Mouse (Mus musculus) hindbrain, postnatal 0 days (tissue): ENCODE measurements around the gene Usp16. TPM values are rescaled to one million over a fixed set of nuclear protein-coding genes. Genes with fewer than 3 reads are reported as not detected.

Experiments
- ATAC-seq: fragments of 200-750 bp; cut with Nextera tagmentation; 2 replicates; pipeline ENCODE4 v1.8.0; 2017; ENCODE audit warnings: mild to moderate bottlenecking, moderate TSS enrichment, moderate library complexity
- DNase-seq: peaks from one replicate; pipeline ENCODE4 v3.0.0-alpha.2; 2015; ENCODE audit warnings: low spot score
- H3K27ac ChIP-seq: fragments of 300-500 bp; sonication (generic); 2 replicates; pipeline ENCODE4 v1.5.1; 2014; ENCODE audit warnings: mild to moderate bottlenecking
- H3K27me3 ChIP-seq: fragments of 300-500 bp; sonication (generic); 2 replicates; pipeline ENCODE4 v1.6.1; 2014; ENCODE audit warnings: low read length, mixed read lengths; ENCODE audit not compliant: insufficient read depth
- H3K36me3 ChIP-seq: fragments of 300-500 bp; sonication (generic); 2 replicates; pipeline ENCODE4 v1.6.1; 2014; ENCODE audit warnings: low read length, mixed read lengths; ENCODE audit not compliant: insufficient read depth
- H3K4me1 ChIP-seq: fragments of 300-500 bp; sonication (generic); 2 replicates; pipeline ENCODE4 v1.6.1; 2014; ENCODE audit warnings: antibody characterized with exemption, low read length, mixed read lengths; ENCODE audit not compliant: insufficient read depth
- H3K4me2 ChIP-seq: fragments of 300-500 bp; sonication (generic); 2 replicates; pipeline ENCODE4 v1.6.1; 2014; ENCODE audit warnings: low read depth, mild to moderate bottlenecking, low read length, moderate library complexity, mixed read lengths
- H3K4me3 ChIP-seq: fragments of 300-500 bp; sonication (generic); 2 replicates; pipeline ENCODE4 v1.5.1; 2014; ENCODE audit warnings: low read length
- H3K9ac ChIP-seq: fragments of 300-500 bp; sonication (generic); replicated peaks from 2 replicates; pipeline ENCODE4 v1.6.1; 2014; ENCODE audit warnings: mild to moderate bottlenecking, low read length, moderate library complexity, mixed read lengths
- H3K9me3 ChIP-seq: fragments of 300-500 bp; sonication (generic); 2 replicates; pipeline ENCODE4 v1.6.1; 2016; ENCODE audit warnings: low read length, mixed read lengths
- CTCF ChIP-seq: IDR thresholded peaks from 2 replicates; pipeline ENCODE4 v1.5.1; 2016; ENCODE audit warnings: antibody characterized with exemption, control low read depth, low read depth
- WGBS: fragments of 180-500 bp; shearing (Covaris S2); extraction: QIAGEN DNeasy Blood & Tissue Kit; methylation state at CpG from one replicate; pipeline ENCODE4 v1.1.7; 2014; 5-methylcytosine and 5-hydroxymethylcytosine counted together
- polyA plus RNA-seq: library from polyadenylated mRNA; unstranded; fragments of >200 nt; fragmentation: Nextera tagmentation; extraction: Ambion mirVana; gene quantifications from 2 replicates; pipeline ENCODE4 v1.2.1, GENCODE M21; 2015
- total RNA-seq: library from RNA; depleted of rRNA; stranded (reverse); fragments of >200 nt; gene quantifications from 2 replicates; pipeline ENCODE4 v1.2.3, GENCODE M21; 2014

Usp16 gene
- total and polyA plus RNA-seq, 2 experiments from 2014 or later = 32.2 to 42.9 TPM

DNA sequence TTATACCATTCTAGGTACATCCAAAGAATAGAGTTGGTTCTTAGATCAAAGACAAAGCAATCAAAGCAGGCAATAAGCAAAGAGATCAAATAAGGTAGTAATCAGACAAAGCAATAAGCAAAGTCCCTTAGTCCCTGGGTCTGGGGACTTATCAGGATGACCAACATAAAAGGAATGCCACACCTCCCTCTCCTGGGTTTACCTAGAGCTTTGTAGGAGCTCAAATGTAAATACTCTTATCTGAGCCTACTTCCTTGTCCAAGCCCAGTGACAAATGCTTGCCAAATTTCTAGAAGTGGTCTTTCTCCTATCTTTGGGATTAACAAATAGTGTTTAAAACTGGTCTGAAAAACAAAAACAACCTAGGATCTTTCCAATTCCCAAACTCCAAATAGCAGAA lies 11.3 kb upstream of the Usp16 start:
- ATAC-seq = no peak

DNA sequence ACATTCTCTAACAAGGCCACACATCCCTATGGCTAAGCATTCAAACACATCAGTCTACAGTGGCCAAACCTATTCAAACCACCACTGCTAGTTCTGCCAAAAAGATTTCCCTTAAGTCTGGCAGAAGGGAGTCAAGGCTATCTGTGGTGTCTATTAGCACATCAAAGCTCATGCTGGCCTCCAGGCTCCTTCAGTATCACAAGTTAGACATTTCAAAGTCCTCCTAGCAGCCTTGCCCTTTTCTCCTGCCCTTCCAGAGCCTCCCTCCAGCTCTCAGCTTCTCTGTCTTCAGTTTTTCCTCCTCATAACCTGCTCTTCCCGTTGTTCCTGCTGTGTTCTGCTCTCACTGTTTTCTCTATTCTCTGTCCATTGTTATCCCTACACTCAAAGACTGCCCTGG lies 10.4 kb upstream of the Usp16 start:
- TF ChIP-seq CTCF = no peak
- ATAC-seq (no peak), DNase-seq (no peak)
- H3K36me3 ChIP-seq = no peaks in the 10 kb centered on the region
- no peak overlapping the region for H3K4me3 ChIP-seq
- no peak overlapping the region for H3K4me2 ChIP-seq
- no peak overlapping the region for H3K9ac ChIP-seq
- H3K27ac ChIP-seq = no peak overlapping the region
- H3K9me3 ChIP-seq = no peaks in the 10 kb centered on the region
- peaks cover 6% of the 10 kb centered on the region for H3K4me1 ChIP-seq
- WGBS = 43% methylated on average over 1 of the region's 1 CpGs
- no peaks in the 10 kb centered on the region for H3K27me3 ChIP-seq

More for the DNA sequence above, 11.3 kb upstream of the Usp16 start:
- Histone ChIP-seq H3K4me3 (no peak overlapping the region), H3K4me1 (peaks cover 6% of the 10 kb centered on the region), H3K9me3 (no peaks in the 10 kb centered on the region), H3K27me3 (no peaks in the 10 kb centered on the region), H3K36me3 (no peaks in the 10 kb centered on the region), H3K4me2 (no peak overlapping the region), H3K27ac (no peak overlapping the region), H3K9ac (no peak overlapping the region)
- DNase-seq = no peak
- TF ChIP-seq CTCF = no peak

DNA sequence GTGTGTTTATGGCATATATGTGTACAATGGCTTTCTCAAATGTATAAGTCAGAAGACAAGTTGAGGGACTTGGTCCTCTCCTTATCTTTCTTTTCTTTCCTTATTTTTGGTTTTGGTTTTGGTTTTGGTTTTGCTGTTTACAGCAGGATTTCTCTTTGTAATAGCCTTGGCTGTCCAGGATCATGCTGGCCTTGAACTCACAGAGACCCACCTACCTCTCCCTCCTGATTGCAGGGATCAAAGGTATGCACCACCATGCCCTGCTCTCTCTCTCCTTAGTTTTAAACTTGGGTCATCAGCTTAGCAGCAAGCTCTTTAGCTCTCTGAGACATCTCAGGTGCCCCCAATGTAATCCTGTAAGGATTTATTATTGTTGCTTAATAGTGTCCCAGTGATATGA lies 9.4 kb upstream of the Usp16 start:
- no peak overlapping the region for H3K4me2 ChIP-seq
- no peaks in the 10 kb centered on the region for H3K9me3 ChIP-seq
- no peak overlapping the region for H3K27ac ChIP-seq
- no peak for DNase-seq
- H3K4me3 ChIP-seq = no peak overlapping the region
- no peaks in the 10 kb centered on the region for H3K27me3 ChIP-seq
- H3K36me3 ChIP-seq = no peaks in the 10 kb centered on the region
- H3K4me1 ChIP-seq = peaks cover 6% of the 10 kb centered on the region
- no peak for ATAC-seq
- no peak overlapping the region for H3K9ac ChIP-seq
- TF ChIP-seq CTCF = no peak

DNA sequence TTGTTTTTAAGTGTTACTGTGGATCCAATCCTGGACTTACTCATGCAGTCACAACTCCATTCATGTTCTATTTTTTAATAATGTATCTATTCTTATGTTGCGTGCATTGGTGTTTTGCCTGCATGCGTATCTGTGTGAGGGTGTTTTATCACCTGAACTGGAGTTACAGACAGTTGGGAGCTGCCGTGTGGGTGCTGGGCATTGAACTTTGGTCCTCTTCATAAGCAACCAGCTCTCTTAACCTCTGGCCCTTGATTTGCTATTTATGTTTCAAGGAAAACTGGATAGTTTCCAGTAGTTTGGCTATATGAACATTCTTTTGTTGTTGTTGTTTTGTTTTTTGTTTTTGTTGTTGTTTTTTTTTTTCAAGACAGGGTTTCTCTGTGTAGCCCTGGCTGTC lies 9.0 kb upstream of the Usp16 start:
- H3K4me3 ChIP-seq = no peak overlapping the region
- ATAC-seq (no peak), DNase-seq (no peak)
- H3K4me2 ChIP-seq = no peak overlapping the region
- 93% methylated on average over 3 of the region's 3 CpGs for WGBS
- no peak overlapping the region for H3K27ac ChIP-seq
- peaks cover 6% of the 10 kb centered on the region for H3K4me1 ChIP-seq
- no peaks in the 10 kb centered on the region for H3K27me3 ChIP-seq
- no peak for TF ChIP-seq CTCF
- H3K9me3 ChIP-seq = no peaks in the 10 kb centered on the region
- H3K9ac ChIP-seq = no peak overlapping the region
- H3K36me3 ChIP-seq = no peaks in the 10 kb centered on the region

- Histone ChIP-seq H3K4me3 (no peak overlapping the region), H3K9ac (no peak overlapping the region), H3K27ac (no peak overlapping the region), H3K4me1 (peaks cover 7% of the 10 kb centered on the region), H3K36me3 (no peaks in the 10 kb centered on the region), H3K9me3 (no peaks in the 10 kb centered on the region), H3K4me2 (no peak overlapping the region), H3K27me3 (no peaks in the 10 kb centered on the region)
- ATAC-seq (no peak), DNase-seq (no peak)
- WGBS = 84% methylated on average over 2 of the region's 2 CpGs
- TF ChIP-seq CTCF = no peak
Observed at GRCm38 (mm10) chr16:87453226-87453625, 1.3 kb upstream of the Usp16 start.

DNA sequence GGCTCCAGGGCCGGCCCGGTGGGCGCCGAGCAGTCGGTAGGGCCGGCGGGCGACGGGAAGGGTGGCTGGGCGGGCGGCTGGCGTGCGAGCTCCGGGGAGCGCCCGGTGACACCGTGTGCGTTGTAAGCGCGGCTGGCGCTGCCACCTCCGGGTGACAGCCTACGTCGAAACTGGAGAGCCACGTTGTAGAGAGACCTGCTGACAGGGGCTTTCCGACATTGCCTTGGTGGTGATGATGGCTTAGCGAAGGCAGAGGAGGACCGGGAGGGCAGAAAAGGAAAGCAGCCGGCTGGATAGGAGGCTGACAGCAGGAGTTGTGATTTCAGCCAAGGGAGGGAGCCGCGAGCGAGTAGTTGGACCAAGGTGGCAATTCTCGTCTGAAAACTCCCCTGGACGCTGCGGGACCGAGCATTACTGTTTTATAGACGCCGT lies 693 bp downstream of the Usp16 start:
- H3K27ac ChIP-seq = peak overlapping the region; percentile 91
- peak; percentile 28 for DNase-seq
- H3K27me3 ChIP-seq = no peaks in the 10 kb centered on the region
- H3K9ac ChIP-seq = peak overlapping the region; percentile 82
- no peaks in the 10 kb centered on the region for H3K9me3 ChIP-seq
- TF ChIP-seq CTCF = no peak
- no peaks in the 10 kb centered on the region; the same call in 1 of the 2 replicates for H3K36me3 ChIP-seq
- peaks cover 7% of the 10 kb centered on the region for H3K4me1 ChIP-seq
- under 1% methylated on average over 35 of the region's 38 CpGs for WGBS
- peak overlapping the region; percentile 94 for H3K4me2 ChIP-seq
- H3K4me3 ChIP-seq = peak overlapping the region; percentile 97
- ATAC-seq = peak; percentile 77; the same call in 1 of the 2 replicates

GRCm38 (mm10) chr16:87458752-87459151 lies 4.2 kb downstream of the Usp16 start:
- ATAC-seq = no peak
- Histone ChIP-seq H3K4me1 (peaks cover 7% of the 10 kb centered on the region), H3K4me2 (no peak overlapping the region), H3K27me3 (no peaks in the 10 kb centered on the region), H3K4me3 (no peak overlapping the region), H3K9ac (no peak overlapping the region), H3K27ac (no peak overlapping the region), H3K9me3 (no peaks in the 10 kb centered on the region), H3K36me3 (peaks cover 18% of the 10 kb centered on the region; the same call in 1 of the 2 replicates)
- 98% methylated on average over 3 of the region's 3 CpGs for WGBS
- no peak for TF ChIP-seq CTCF
- DNase-seq = no peak
